ENCODE assay signal across 19 mouse cellular contexts in genomic region chr9:87524890-87525684, GRCm38 (mm10).
"Had no signal": no experiment of that assay in that cellular context is flagged by ENCODE, and none has a peak within 500 bp of the region (broad histone marks: within the 10 kb centered on the region; RNA-seq: fewer than 3 reads in every experiment).

No protein-coding gene starts in this region.

- H3K36me3 ChIP-seq: lung, embryonic 15.5 days; midbrain, embryonic 10.5 days; midbrain, embryonic 12.5 days; neural tube, embryonic 13.5 days; neural tube, embryonic 15.5 days had no signal

- H3K27ac ChIP-seq: lung, embryonic 15.5 days; midbrain, embryonic 10.5 days; midbrain, embryonic 12.5 days; neural tube, embryonic 13.5 days; neural tube, embryonic 15.5 days had no signal

- H3K4me2 ChIP-seq: lung, embryonic 15.5 days; midbrain, embryonic 12.5 days; neural tube, embryonic 13.5 days; neural tube, embryonic 15.5 days had no signal

- H3K9me3 ChIP-seq: lung, embryonic 15.5 days; midbrain, embryonic 10.5 days; midbrain, embryonic 12.5 days; neural tube, embryonic 13.5 days; neural tube, embryonic 15.5 days had no signal

- ATAC-seq: lung, postnatal 0 days; midbrain, embryonic 16.5 days had no signal

- H3K27me3 ChIP-seq: lung, embryonic 15.5 days; midbrain, embryonic 12.5 days; neural tube, embryonic 13.5 days; neural tube, embryonic 15.5 days had no signal

- DNase-seq: lung, adult 18-20 months; lung, postnatal 14 days; lung, postnatal 4 days; retina, postnatal 1 day; right cerebral cortex, adult 18-20 months; right cerebral cortex, postnatal 25 days; right cerebral cortex, postnatal 4 days; spleen, adult 18-20 months; thymus, adult 18-20 months; thymus, postnatal 14 days; thymus, postnatal 36 days had no signal

- H3K4me3 ChIP-seq: lung, embryonic 15.5 days; midbrain, embryonic 10.5 days; midbrain, embryonic 12.5 days; myocyte; neural tube, embryonic 13.5 days; neural tube, embryonic 15.5 days had no signal

- H3K9ac ChIP-seq: lung, embryonic 15.5 days; midbrain, embryonic 12.5 days; neural tube, embryonic 13.5 days; neural tube, embryonic 15.5 days had no signal

- H3K4me1 ChIP-seq: lung, embryonic 15.5 days; midbrain, embryonic 10.5 days; midbrain, embryonic 12.5 days; neural tube, embryonic 13.5 days; neural tube, embryonic 15.5 days had no signal
